In genomic region chr7:80888595-80888994, GRCm38 (mm10) we compare ENCODE assay signal across 10 mouse cellular contexts. TPM values are rescaled to one million over a fixed set of nuclear protein-coding genes. Genes with fewer than 3 reads are reported as not detected.
A peak's percentile ranks its signal among the peaks of the same experiment; 100 is the strongest.
DNase-seq lines count a peak whose midpoint lies in the region; ATAC-seq lines count a peak whose summit lies in the region.
"Had no signal": no experiment of that assay in that cellular context is flagged by ENCODE, and none has a peak within 500 bp of the region (broad histone marks: within the 10 kb centered on the region; RNA-seq: fewer than 3 reads in every experiment).

No protein-coding gene starts in this region.

- no peak overlapping the region for H3K4me2 ChIP-seq in heart, embryonic 12.5 days
- H3K4me2 ChIP-seq in intestine, embryonic 15.5 days (replicated peaks) = no peak overlapping the region

- 61% methylated on average over 7 of the region's 7 CpGs for WGBS in heart, embryonic 12.5 days
- 68% methylated on average over 7 of the region's 7 CpGs for WGBS in intestine, embryonic 15.5 days

- no peaks in the 10 kb centered on the region for H3K9me3 ChIP-seq in heart, embryonic 12.5 days (replicated peaks)
- no peaks in the 10 kb centered on the region for H3K9me3 ChIP-seq in intestine, embryonic 15.5 days
- H3K9me3 ChIP-seq: G1E had no signal

- peaks cover 14% of the 10 kb centered on the region for H3K4me1 ChIP-seq in heart, embryonic 12.5 days (replicated peaks)
- peaks cover 8% of the 10 kb centered on the region for H3K4me1 ChIP-seq in intestine, embryonic 15.5 days (replicated peaks)

- H3K9ac ChIP-seq in heart, embryonic 12.5 days = no peak overlapping the region
- H3K9ac ChIP-seq in intestine, embryonic 15.5 days = no peak overlapping the region

- no peak for DNase-seq in heart, postnatal 14 days
- DNase-seq in thymus, postnatal 14 days = peak; percentile 34
- no peak for DNase-seq in thymus, postnatal 10 days (ENCODE audit: low spot score in 2 of 2)
- DNase-seq in yolk sac, embryonic 10.5 days (ENCODE audit: low spot score) = peak; percentile 21
- DNase-seq in right cerebral cortex, postnatal 4 days = no peak
- no peak for DNase-seq in frontal cortex, postnatal 25 days (ENCODE audit: low spot score in 2 of 2)

- H3K36me3 ChIP-seq in heart, embryonic 12.5 days = peaks cover 33% of the 10 kb centered on the region
- H3K36me3 ChIP-seq in intestine, embryonic 15.5 days = peaks cover 26% of the 10 kb centered on the region

- H3K27ac ChIP-seq in heart, embryonic 12.5 days (ENCODE audit: poor library complexity, severe bottlenecking) = peak overlapping the region; percentile 39
- peak overlapping the region; percentile 48; the same call in 1 of the 2 replicates for H3K27ac ChIP-seq in intestine, embryonic 15.5 days

- no peaks in the 10 kb centered on the region for H3K27me3 ChIP-seq in heart, embryonic 12.5 days (replicated peaks)
- H3K27me3 ChIP-seq in intestine, embryonic 15.5 days (replicated peaks) = no peaks in the 10 kb centered on the region

- intact Hi-C loops in heart, postnatal 14 days (cut with DNase I) = no loop called here

- H3K4me3 ChIP-seq in heart, embryonic 12.5 days = no peak overlapping the region
- no peak overlapping the region for H3K4me3 ChIP-seq in intestine, embryonic 15.5 days (replicated peaks)

- 0 out of 2 replicates have a peak, but pooled peaks have one; percentile 1 for ATAC-seq in heart, embryonic 12.5 days (ENCODE audit: insufficient number of reproducible peaks, low FRiP score)
- peak; percentile 13 for ATAC-seq in intestine, embryonic 15.5 days

RNA-seq across cellular contexts. Expression of gene Wdr73, which starts 12.5 kb away (rescaled TPM):
- 18.8 and 19.9 TPM in 2 replicates for polyA plus RNA-seq in heart, embryonic 12.5 days (2016; fragmentation: Nextera tagmentation; extraction: Ambion mirVana)
- 1 to 10 TPM; 6.3 to 7.6 TPM for total RNA-seq in heart, postnatal 14 days (2021)
- polyA plus RNA-seq in intestine, embryonic 15.5 days (2015; fragmentation: Nextera tagmentation; extraction: Ambion mirVana) = 32.8 and 35.7 TPM in 2 replicates

RNA-seq across cellular contexts. Expression of gene Nmb, which starts 16.3 kb away (rescaled TPM):
- 3.6 and 3.7 TPM in 2 replicates for polyA plus RNA-seq in heart, embryonic 12.5 days (2016; fragmentation: Nextera tagmentation; extraction: Ambion mirVana)
- 1 to 10 TPM; 5.8 to 8.2 TPM for total RNA-seq in heart, postnatal 14 days (2021)
- polyA plus RNA-seq in intestine, embryonic 15.5 days (2015; fragmentation: Nextera tagmentation; extraction: Ambion mirVana) = 4.5 and 4.6 TPM in 2 replicates
- total RNA-seq: common myeloid progenitor, adult 5-6 weeks had no signal

RNA-seq across cellular contexts. Expression of gene Zscan2, which starts 27.9 kb away (rescaled TPM):
- polyA plus RNA-seq in heart, embryonic 12.5 days (2016; fragmentation: Nextera tagmentation; extraction: Ambion mirVana) = 2.0 and 2.4 TPM in 2 replicates
- 1 to 10 TPM; 5.2 to 7.0 TPM for total RNA-seq in heart, postnatal 14 days (2021)
- polyA plus RNA-seq in intestine, embryonic 15.5 days (2015; fragmentation: Nextera tagmentation; extraction: Ambion mirVana) = 1.1 and 1.6 TPM in 2 replicates

RNA-seq across cellular contexts. Expression of gene Sec11a, which starts 59.0 kb away (rescaled TPM):
- 145 and 152 TPM in 2 replicates for polyA plus RNA-seq in heart, embryonic 12.5 days (2016; fragmentation: Nextera tagmentation; extraction: Ambion mirVana)
- 10 to 100 TPM; 50.2 to 61.5 TPM for total RNA-seq in heart, postnatal 14 days (2021)
- polyA plus RNA-seq in intestine, embryonic 15.5 days (2015; fragmentation: Nextera tagmentation; extraction: Ambion mirVana) = 246 and 254 TPM in 2 replicates

Comparison
In these comparisons a context has a peak if more than half of its experiments do, and no peak if none do; other contexts are left out.
1. DNase-seq: peak in thymus, postnatal 14 days (single experiment) and yolk sac, embryonic 10.5 days (single experiment); none in heart, postnatal 14 days (0 of 2), thymus, postnatal 10 days (0 of 2), right cerebral cortex, postnatal 4 days (single experiment) and frontal cortex, postnatal 25 days (0 of 2).